Mouse (Mus musculus) cortical plate, adult 2 months (tissue): ENCODE results near the gene Lmf1. TPM values are rescaled to one million over a fixed set of nuclear protein-coding genes. Genes with fewer than 3 reads are reported as not detected.

Source experiments
- H3K27ac ChIP-seq: fragments of 200-500 bp; 2 replicates; pipeline ENCODE4 v1.5.1; 2012; ENCODE audit warnings: low read length, control low read depth, inconsistent platforms; ENCODE audit not compliant: insufficient read depth
- H3K4me1 ChIP-seq: fragments of 200-500 bp; 2 replicates; pipeline ENCODE4 v1.6.1; 2011; ENCODE audit warnings: low read length; ENCODE audit not compliant: control insufficient read depth, insufficient read depth
- H3K4me3 ChIP-seq: fragments of 200-500 bp; 2 replicates; pipeline ENCODE4 v1.5.1; 2011; ENCODE audit warnings: mild to moderate bottlenecking, low read length, control low read depth; ENCODE audit not compliant: insufficient read depth
- CTCF ChIP-seq: fragments of 200-500 bp; IDR thresholded peaks from 2 replicates; pipeline ENCODE4 v1.5.1; 2011; ENCODE audit warnings: mild to moderate bottlenecking, control low read depth, low read length; ENCODE audit not compliant: insufficient read depth; ENCODE audit errors: extremely low read depth
- POLR2A ChIP-seq: fragments of 200-500 bp; IDR thresholded peaks from 2 replicates; pipeline ENCODE4 v1.6.1; 2011; ENCODE audit warnings: mild to moderate bottlenecking, low read length, control low read depth; ENCODE audit not compliant: insufficient read depth; ENCODE audit errors: extremely low read depth
- polyA plus RNA-seq: library from polyadenylated mRNA; depleted of rRNA; stranded (reverse); fragments of >200 nt; gene quantifications from 2 replicates; pipeline ENCODE4 v1.2.3, GENCODE M21; 2012

Gene Lmf1
- polyA plus RNA-seq, 1 experiment, result 17.9 TPM

DNA sequence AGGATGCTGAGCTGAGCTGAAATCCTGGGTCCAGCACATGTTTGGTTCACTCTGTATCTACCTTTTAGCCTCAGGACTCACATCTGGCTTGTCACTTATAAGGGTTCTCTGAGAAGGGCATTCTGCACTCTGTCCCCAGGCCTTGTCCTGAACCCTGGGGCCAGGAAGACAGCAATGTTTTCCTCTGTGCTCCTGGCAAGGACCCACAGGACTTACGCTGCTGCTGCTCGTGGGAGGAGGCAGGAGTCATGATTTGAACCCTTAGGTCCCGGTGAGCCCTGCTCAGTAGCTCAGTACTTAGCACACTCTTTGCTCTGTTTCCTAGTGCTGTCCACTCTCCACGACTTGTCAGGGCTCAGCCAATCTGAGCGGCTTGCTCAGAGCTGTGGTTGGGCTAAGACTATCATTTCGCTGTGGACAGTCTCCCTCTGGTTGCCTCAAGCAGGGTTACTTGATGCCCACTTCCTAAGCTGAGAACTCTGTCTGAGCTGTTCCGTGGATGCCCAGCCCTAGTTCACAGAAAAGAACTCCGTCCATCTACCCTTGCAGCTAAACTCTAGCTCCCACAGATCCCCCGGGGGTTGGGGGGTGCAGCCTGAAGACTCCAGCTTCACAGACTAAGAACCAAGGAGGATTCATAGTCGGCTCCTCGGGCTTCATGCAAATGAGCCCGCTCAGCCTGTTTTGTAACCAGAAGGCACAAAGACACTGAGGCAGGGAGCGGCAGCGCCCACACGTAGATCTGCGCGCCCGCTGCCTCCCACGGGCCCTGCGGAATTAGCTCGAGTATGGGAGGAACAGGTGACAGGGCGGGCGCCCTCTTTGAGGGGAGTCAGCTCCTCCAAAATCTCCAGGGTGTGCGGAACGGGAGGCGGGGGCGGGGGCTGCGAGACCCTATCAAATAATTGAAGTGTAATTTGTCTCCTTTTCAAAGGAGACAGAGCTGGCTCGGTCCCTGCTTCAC, 22.9 kb upstream of the Lmf1 start:
- 0 out of 2 replicates have a peak, but pooled peaks have one; percentile 9 for TF ChIP-seq POLR2A
- no peak for TF ChIP-seq CTCF
- Histone ChIP-seq H3K4me3 (no peak overlapping the region), H3K4me1 (peaks cover 15% of the 10 kb centered on the region), H3K27ac (peak overlapping the region; percentile 97)

DNA sequence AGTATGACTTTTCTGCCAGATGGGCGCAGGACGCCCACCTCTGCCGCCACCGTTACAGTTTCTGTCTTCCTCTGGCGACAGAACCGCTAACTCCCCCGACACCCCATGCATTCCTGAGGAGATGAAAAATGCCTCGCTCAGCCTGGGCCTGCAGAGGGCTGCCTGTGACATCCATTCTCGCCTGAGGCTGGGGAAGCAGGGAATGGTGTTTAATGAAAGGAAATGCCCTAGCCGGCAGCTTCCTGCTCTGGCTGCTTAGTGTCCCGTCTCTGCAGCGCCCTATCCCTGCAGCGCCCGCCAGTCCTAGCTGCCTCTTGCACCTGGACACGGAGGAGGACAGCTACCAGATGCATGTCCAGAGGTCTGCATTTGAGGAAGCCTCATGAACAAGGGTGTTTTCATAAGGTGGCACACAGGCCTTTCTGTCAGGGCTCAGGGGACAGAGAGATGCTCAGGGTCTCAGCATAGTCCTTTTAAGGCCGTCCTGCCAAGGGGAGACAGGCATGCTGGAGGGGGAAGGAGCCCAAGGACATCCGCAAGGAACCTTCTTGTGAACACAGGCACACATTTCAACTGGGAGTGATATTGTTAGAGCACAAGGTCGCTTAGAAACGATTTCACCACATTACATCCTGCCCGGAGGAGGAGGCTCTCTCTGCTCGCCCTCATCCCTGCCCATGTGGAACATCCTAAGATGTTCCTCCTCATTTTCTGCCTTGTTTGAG, 22.1 kb upstream of the Lmf1 start:
- peaks cover 15% of the 10 kb centered on the region for H3K4me1 ChIP-seq
- H3K4me3 ChIP-seq, result no peak overlapping the region
- 0 out of 2 replicates have a peak, but pooled peaks have one; percentile 32 for TF ChIP-seq POLR2A
- 0 out of 2 replicates have a peak, but pooled peaks have one; percentile 1 for TF ChIP-seq CTCF
- H3K27ac ChIP-seq, result peak overlapping the region; percentile 97

GRCm38 (mm10) chr17:25559634-25560033, 19.3 kb upstream of the Lmf1 start:
- Histone ChIP-seq H3K4me3 (no peak overlapping the region), H3K27ac (no peak overlapping the region), H3K4me1 (peaks cover 15% of the 10 kb centered on the region)
- no peak for TF ChIP-seq POLR2A
- TF ChIP-seq CTCF, result no peak

GRCm38 (mm10) chr17:25560554-25561222, 18.2 kb upstream of the Lmf1 start:
- Histone ChIP-seq H3K27ac (peak overlapping the region; percentile 29), H3K4me1 (peaks cover 11% of the 10 kb centered on the region), H3K4me3 (no peak overlapping the region)
- TF ChIP-seq POLR2A, result no peak
- TF ChIP-seq CTCF, result no peak

- H3K4me1 ChIP-seq, result peaks cover 8% of the 10 kb centered on the region
- no peak overlapping the region for H3K4me3 ChIP-seq
- peak overlapping the region; percentile 29 for H3K27ac ChIP-seq
- TF ChIP-seq CTCF (no peak), POLR2A (no peak)
Observed at GRCm38 (mm10) chr17:25561223-25562028, 17.5 kb upstream of the Lmf1 start.

GRCm38 (mm10) chr17:25564481-25564880, 14.4 kb upstream of the Lmf1 start:
- Histone ChIP-seq H3K27ac (no peak overlapping the region), H3K4me1 (peaks cover 4% of the 10 kb centered on the region; the same call in 1 of the 2 replicates)

GRCm38 (mm10) chr17:25565244-25565643, 13.6 kb upstream of the Lmf1 start:
- H3K4me1 ChIP-seq, result peaks cover 4% of the 10 kb centered on the region; the same call in 1 of the 2 replicates
- H3K4me3 ChIP-seq, result 0 out of 2 replicates have a peak overlapping the region, but pooled peaks have one; percentile 11
- H3K27ac ChIP-seq, result peak overlapping the region; percentile 73
- TF ChIP-seq CTCF, result no peak
- TF ChIP-seq POLR2A, result no peak

More at GRCm38 (mm10) chr17:25564481-25564880, 14.4 kb upstream of the Lmf1 start:
- no peak overlapping the region for H3K4me3 ChIP-seq
- TF ChIP-seq POLR2A (0 out of 2 replicates have a peak, but pooled peaks have one; percentile 9), CTCF (no peak)

GRCm38 (mm10) chr17:25565860-25566600, 12.9 kb upstream of the Lmf1 start:
- Histone ChIP-seq H3K27ac (peak overlapping the region; percentile 57; the same call in 1 of the 2 replicates), H3K4me1 (peaks cover 4% of the 10 kb centered on the region; the same call in 1 of the 2 replicates), H3K4me3 (peak overlapping the region; percentile 14)
- TF ChIP-seq POLR2A (peak; percentile 22; the same call in 1 of the 2 replicates), CTCF (no peak)
